Mouse (Mus musculus) CD4-positive naive resting alpha-beta T cell, adult 57 days (primary cell): ENCODE results near the gene Fst. TPM values are rescaled to one million over a fixed set of nuclear protein-coding genes. Genes with fewer than 3 reads are reported as not detected.

Experiments
- total RNA-seq: library from RNA; stranded (reverse); gene quantifications from one replicate; pipeline ENCODE4 v1.2.4, GENCODE M21; 2023

Fst gene
- total RNA-seq: 1.7 TPM

DNA sequence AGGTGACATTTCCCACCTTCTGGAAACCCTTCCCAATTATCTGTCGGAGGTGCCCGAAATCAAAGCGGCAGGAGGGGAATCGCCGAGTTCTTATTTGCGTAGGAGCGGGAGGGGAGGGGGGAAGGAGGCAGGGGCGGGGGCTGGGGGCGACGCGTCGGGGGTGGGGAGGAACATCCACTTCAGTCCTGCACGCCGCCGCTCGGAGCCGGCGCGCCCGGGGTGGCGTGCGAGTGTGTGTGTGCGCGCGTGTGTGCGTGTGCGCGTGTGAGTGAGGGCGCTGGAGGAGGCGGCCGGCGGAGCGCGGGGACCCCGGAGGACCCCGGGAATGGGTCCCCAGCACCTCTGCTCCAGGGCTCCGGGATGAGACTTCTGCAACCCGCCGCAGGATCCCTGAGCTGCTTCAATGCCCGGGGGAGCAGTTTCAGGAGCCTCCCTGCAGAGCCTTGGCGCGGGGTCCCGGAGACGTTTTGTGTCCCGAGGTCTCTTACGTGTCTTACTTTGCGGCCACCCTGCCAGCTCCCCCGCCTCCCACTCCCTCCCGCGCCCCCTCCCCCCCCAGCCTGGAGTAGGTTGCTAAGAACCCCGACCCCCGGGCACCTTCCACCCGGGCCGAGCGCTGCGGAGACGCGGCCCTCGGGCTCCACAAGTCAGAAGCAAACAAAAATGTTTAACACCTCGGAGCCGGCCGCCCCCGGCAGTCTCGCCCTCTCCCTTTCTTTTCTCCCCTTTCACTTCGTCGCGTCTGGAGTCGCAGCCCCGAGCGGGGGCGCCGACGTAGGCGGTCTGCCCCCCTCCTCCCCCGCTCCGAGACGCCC lies at the start of gene Fst:
TSS of gene Fst (minus strand) at position 66 of the 815 bp plus-strand sequence.

Other genes starting within 250 kb of the Fst start
- 78.0 TPM for gene Ndufs4, start 70.7 kb downstream of the Fst start, total RNA-seq